Mouse (Mus musculus): ENCODE results near the gene Rgs2. TPM values are rescaled to one million over a fixed set of nuclear protein-coding genes. Genes with fewer than 3 reads are reported as not detected.

The Rgs2 gene
- polyA plus RNA-seq (2012; rRNA removed), result 49.1 and 52.6 TPM in 2 replicates

GRCm38 (mm10) chr1:144003904-144004740 is at the start of gene Rgs2:
TSS of gene Rgs2 (minus strand) at chr1:144004161.

Other genes starting within 250 kb of the Rgs2 start
- 12.4 and 14.7 TPM in 2 replicates for gene Trove2, start 227.1 kb downstream of the Rgs2 start, polyA plus RNA-seq (2012; rRNA removed)
- 18.3 and 21.1 TPM in 2 replicates for gene Uchl5, start 226.9 kb downstream of the Rgs2 start, polyA plus RNA-seq (2012; rRNA removed)
- 0.43 and 0.84 TPM in 2 replicates for gene Rgs13, start 173.2 kb upstream of the Rgs2 start, polyA plus RNA-seq (2012; rRNA removed)
- 0.38 and 0.54 TPM in 2 replicates for gene Rgs1, start 245.1 kb upstream of the Rgs2 start, polyA plus RNA-seq (2012; rRNA removed)